Mouse (Mus musculus): ENCODE measurements around the gene D930048N14Rik. TPM values are rescaled to one million over a fixed set of nuclear protein-coding genes. Genes with fewer than 3 reads are reported as not detected.
"Not testable (repeated sequence)": the region's sequence is repeated elsewhere in the genome, so short reads cannot be mapped to it uniquely, and the experiment has no call there.

The D930048N14Rik gene
- polyA plus RNA-seq, 1 experiment from 2014 or later, result 1.00 TPM

DNA sequence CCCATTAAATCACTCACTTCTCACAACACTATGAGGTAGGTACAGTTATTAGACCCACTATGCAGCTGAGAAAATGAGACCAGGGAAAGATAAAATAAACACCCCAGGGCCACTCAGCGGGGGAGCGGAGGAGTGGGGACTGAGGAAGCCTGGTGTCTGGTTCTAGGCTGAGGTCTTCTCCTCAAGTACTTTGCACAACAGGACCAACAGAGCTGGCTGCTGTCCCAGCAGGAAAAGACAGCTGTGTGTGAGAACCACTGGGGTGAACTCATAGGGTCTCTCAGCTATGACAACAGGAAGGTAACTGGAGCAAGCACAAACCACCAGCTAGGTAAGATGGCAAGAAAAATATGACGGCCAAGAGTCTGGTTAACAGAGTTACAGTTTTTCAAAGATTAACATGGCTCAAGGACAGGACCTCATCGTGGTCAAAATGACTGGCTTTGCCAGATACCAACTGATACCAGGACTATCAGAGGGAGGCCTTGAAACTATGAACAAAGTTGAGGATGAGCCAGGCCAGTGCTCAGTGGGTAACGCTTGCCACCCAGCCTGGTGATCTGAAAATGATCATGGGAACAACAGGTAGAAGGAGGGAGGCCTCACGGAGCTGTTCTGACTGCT, 18.5 kb upstream of the D930048N14Rik start:
- ATAC-seq (replicated peaks; ENCODE audit: insufficient number of reproducible peaks, insufficient read depth, low FRiP score, low read depth), result no peak

DNA sequence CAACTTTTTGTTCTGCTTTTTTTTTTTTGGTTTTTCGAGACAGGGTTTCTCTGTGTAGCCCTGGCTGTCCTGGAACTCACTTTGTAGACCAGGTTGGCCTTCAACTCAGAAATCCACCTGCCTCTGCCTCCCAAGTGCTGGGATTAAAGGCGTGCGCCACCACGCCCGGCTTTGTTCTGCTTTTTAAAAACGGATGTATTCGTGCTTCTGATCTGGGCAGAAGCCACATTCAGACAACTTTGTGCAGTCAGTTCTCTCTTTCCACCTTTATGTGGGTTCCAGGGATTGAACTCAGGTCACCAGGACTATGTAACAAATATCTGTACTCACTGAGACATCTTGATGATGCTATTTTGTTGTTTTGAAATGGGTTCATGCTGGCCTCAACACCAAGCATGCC, 17.6 kb upstream of the D930048N14Rik start:
- H3K27ac ChIP-seq; H3K9me3 ChIP-seq (replicated peaks); H3K27me3 ChIP-seq; H3K4me2 ChIP-seq; H3K9ac ChIP-seq; ATAC-seq (replicated peaks; ENCODE audit: insufficient number of reproducible peaks, insufficient read depth, low FRiP score, low read depth); H3K4me3 ChIP-seq: not testable (repeated sequence)
- 93% methylated on average over 7 of the region's 7 CpGs for WGBS
- Histone ChIP-seq H3K36me3 (peaks cover 12% of the 10 kb centered on the region), H3K4me1 (replicated peaks) (peaks cover 29% of the 10 kb centered on the region)

More for the DNA sequence above, 18.5 kb upstream of the D930048N14Rik start:
- Histone ChIP-seq H3K4me3 (no peak overlapping the region), H3K9me3 (replicated peaks) (no peaks in the 10 kb centered on the region), H3K9ac (no peak overlapping the region), H3K27me3 (no peaks in the 10 kb centered on the region), H3K4me2 (no peak overlapping the region), H3K4me1 (replicated peaks) (peaks cover 22% of the 10 kb centered on the region), H3K36me3 (peaks cover 14% of the 10 kb centered on the region), H3K27ac (no peak overlapping the region)
- WGBS, result 75% methylated on average over 6 of the region's 6 CpGs

DNA sequence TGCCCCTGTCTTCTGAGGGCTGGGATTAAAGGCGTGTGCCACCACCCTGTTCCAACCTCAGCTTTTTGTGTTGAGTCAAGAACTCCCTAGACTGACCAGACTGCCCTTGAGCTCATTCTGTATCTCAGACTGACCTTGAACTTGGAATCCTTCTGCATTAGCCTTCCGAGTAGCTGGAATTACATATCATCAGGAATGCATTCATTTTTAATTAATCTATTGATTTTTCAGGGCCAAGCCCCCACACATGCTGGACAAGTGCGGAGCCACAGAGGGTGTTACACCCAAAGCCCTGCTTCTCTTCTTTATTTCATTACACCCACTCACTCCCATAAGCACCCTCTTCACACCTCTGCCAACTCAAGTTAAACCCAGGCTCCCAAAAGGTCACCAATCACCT, 17.0 kb upstream of the D930048N14Rik start:
- 86% methylated on average over 3 of the region's 3 CpGs for WGBS
- Histone ChIP-seq H3K4me3 (no peak overlapping the region), H3K27ac (no peak overlapping the region), H3K36me3 (peaks cover 9% of the 10 kb centered on the region), H3K9ac (no peak overlapping the region), H3K4me2 (no peak overlapping the region), H3K27me3 (0 out of 2 replicates have a peak, but pooled peaks cover 2% of the 10 kb centered on the region), H3K4me1 (replicated peaks) (peaks cover 29% of the 10 kb centered on the region), H3K9me3 (replicated peaks) (no peaks in the 10 kb centered on the region)
- no peak for ATAC-seq (replicated peaks; ENCODE audit: insufficient number of reproducible peaks, insufficient read depth, low FRiP score, low read depth)

GRCm38 (mm10) chr11:51635127-51635524, 15.6 kb upstream of the D930048N14Rik start:
- H3K9me3 ChIP-seq (replicated peaks), result no peaks in the 10 kb centered on the region
- H3K27ac ChIP-seq, result peak overlapping the region; percentile 79
- H3K4me2 ChIP-seq, result peak overlapping the region; percentile 78
- peaks cover 27% of the 10 kb centered on the region for H3K4me1 ChIP-seq (replicated peaks)
- no peak for ATAC-seq (replicated peaks; ENCODE audit: insufficient number of reproducible peaks, insufficient read depth, low FRiP score, low read depth)
- peak overlapping the region; percentile 88 for H3K4me3 ChIP-seq
- H3K36me3 ChIP-seq, result no peaks in the 10 kb centered on the region
- H3K27me3 ChIP-seq, result 0 out of 2 replicates have a peak, but pooled peaks cover 2% of the 10 kb centered on the region
- H3K9ac ChIP-seq, result peak overlapping the region; percentile 87
- 8% methylated on average over 6 of the region's 6 CpGs for WGBS

DNA sequence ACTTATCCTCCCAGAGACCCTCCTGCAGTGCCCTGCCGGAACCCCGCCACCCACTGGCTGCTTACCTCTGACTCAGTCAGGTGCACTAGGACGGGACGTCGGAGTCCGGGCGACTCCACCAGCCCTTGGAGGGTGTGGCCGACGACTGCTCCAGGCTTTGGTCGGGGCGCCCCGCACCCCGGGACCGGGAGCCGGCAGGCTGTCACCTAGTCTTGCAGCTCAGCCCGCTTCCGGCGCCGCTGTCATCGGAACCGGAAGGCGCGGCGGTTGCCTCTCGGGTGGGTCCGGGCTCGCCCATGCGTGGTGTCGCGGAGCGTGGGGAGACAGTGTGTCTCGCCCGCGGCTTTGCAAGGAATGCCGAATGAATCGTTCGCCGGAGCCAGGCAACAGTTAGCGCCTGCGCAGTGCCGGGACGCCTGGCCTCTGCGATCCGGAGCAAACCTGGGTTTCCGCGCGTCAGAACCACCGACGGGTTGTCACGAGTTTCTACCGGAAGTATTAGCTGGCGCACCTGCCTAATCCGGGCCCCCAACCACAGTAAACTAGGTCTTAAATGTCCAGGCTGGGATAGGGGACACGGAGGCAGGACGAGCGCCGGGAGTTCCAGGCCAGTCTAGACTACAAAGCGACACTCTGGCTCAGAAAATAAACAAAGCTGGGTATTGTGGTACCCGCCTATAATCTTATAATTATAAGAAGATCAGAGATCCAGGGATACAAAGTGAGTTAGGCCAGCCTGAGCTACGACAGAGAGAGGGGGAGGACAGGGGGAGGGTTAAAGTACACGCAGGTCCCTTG, 15.0 kb upstream of the D930048N14Rik start, which contains the start of gene Rmnd5b:
TSS of gene Rmnd5b (minus strand) at position 372 of the 798 bp plus-strand sequence.
- peak; percentile 81 for ATAC-seq (replicated peaks; ENCODE audit: insufficient number of reproducible peaks, insufficient read depth, low FRiP score, low read depth)
- Histone ChIP-seq H3K4me3 (peak within 1 kb of the TSS; percentile 88), H3K9me3 (replicated peaks) (no peaks in the 10 kb centered on the region), H3K27me3 (0 out of 2 replicates have a peak, but pooled peaks cover 2% of the 10 kb centered on the region), H3K36me3 (no peaks in the 10 kb centered on the region), H3K9ac (peak within 1 kb of the TSS; percentile 87), H3K27ac (peak within 1 kb of the TSS; percentile 79), H3K4me1 (replicated peaks) (peaks cover 27% of the 10 kb centered on the region), H3K4me2 (peak within 1 kb of the TSS; percentile 78)
- WGBS, result under 1% methylated on average over 61 of the region's 61 CpGs

DNA sequence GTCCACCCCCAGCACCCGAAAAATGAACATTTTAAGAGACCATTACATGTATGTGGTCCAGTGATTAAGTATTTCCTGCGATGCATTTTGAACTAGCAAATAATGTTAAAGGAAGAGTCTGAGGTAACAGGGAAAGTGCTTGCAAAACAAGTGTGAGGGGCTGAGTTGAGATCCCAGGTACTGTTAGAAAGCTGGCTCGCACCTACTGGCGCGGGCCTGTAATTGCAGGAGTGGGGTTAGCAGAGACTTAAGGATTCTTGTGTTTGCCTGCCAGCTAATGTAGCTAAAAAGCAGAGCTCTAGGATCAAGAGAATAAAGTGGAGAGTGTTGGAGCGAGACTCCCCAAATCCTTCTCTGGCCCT, 14.4 kb upstream of the D930048N14Rik start:
- Histone ChIP-seq H3K4me3 (peak overlapping the region; percentile 88), H3K4me1 (replicated peaks) (peaks cover 27% of the 10 kb centered on the region), H3K9ac (peak overlapping the region; percentile 87), H3K27me3 (0 out of 2 replicates have a peak, but pooled peaks cover 2% of the 10 kb centered on the region), H3K9me3 (replicated peaks) (no peaks in the 10 kb centered on the region), H3K36me3 (no peaks in the 10 kb centered on the region), H3K27ac (peak overlapping the region; percentile 79), H3K4me2 (peak overlapping the region; percentile 78)
- 0 out of 2 replicates have a peak, but pooled peaks have one; percentile 19 for ATAC-seq (replicated peaks; ENCODE audit: insufficient number of reproducible peaks, insufficient read depth, low FRiP score, low read depth)
- 5% methylated on average over 6 of the region's 6 CpGs for WGBS

DNA sequence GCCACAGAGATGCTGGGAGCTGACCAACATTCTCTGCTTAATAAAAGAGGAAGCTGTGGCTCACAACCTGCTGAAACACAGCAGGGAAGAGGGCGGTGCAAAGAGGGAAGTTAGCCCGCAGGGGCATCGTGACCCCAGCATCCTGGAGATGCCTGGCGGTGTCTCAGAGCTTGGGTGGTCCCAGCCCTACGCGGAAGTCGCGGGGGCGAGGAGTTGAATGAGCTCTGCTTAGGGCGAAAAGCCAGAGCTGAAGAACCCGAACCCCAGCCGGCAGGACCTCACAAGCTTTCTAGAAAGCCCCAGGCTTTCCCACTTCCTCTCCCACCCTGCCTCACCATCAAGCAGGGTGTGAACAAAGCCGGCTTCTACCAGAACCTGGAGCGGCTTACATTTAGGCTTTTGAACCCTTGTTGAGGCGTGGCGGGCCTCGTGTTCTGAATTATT, 12.8 kb upstream of the D930048N14Rik start:
- no peak for ATAC-seq (replicated peaks; ENCODE audit: insufficient number of reproducible peaks, insufficient read depth, low FRiP score, low read depth)
- H3K36me3 ChIP-seq, result no peaks in the 10 kb centered on the region

GRCm38 (mm10) chr11:51638497-51638896, 12.3 kb upstream of the D930048N14Rik start:
- H3K27ac ChIP-seq, result peak overlapping the region; percentile 64
- 0 out of 2 replicates have a peak, but pooled peaks cover 2% of the 10 kb centered on the region for H3K27me3 ChIP-seq
- WGBS, result 71% methylated on average over 5 of the region's 5 CpGs
- H3K4me2 ChIP-seq, result peak overlapping the region; percentile 50; the same call in 1 of the 2 replicates
- H3K9ac ChIP-seq, result no peak overlapping the region
- no peak overlapping the region for H3K4me3 ChIP-seq
- H3K4me1 ChIP-seq (replicated peaks), result peaks cover 28% of the 10 kb centered on the region
- H3K36me3 ChIP-seq, result 0 out of 2 replicates have a peak, but pooled peaks cover 4% of the 10 kb centered on the region
- ATAC-seq (replicated peaks; ENCODE audit: insufficient number of reproducible peaks, insufficient read depth, low FRiP score, low read depth), result no peak
- no peaks in the 10 kb centered on the region for H3K9me3 ChIP-seq (replicated peaks)

More for the DNA sequence above, 12.8 kb upstream of the D930048N14Rik start:
- Histone ChIP-seq H3K4me1 (replicated peaks) (peaks cover 23% of the 10 kb centered on the region), H3K9me3 (replicated peaks) (no peaks in the 10 kb centered on the region), H3K9ac (no peak overlapping the region), H3K27me3 (0 out of 2 replicates have a peak, but pooled peaks cover 2% of the 10 kb centered on the region), H3K27ac (peak overlapping the region; percentile 64), H3K4me3 (peak overlapping the region; percentile 21), H3K4me2 (peak overlapping the region; percentile 50)
- 11% methylated on average over 17 of the region's 17 CpGs for WGBS

- H3K4me3 ChIP-seq, result no peak overlapping the region
- peaks cover 29% of the 10 kb centered on the region for H3K4me1 ChIP-seq (replicated peaks)
- no peak overlapping the region for H3K4me2 ChIP-seq
- H3K36me3 ChIP-seq, result peaks cover 10% of the 10 kb centered on the region; the same call in 1 of the 2 replicates
- no peaks in the 10 kb centered on the region for H3K9me3 ChIP-seq (replicated peaks)
- H3K9ac ChIP-seq, result no peak overlapping the region
- WGBS, result 79% methylated on average over 7 of the region's 7 CpGs
- ATAC-seq (replicated peaks; ENCODE audit: insufficient number of reproducible peaks, insufficient read depth, low FRiP score, low read depth), result no peak
- no peak overlapping the region for H3K27ac ChIP-seq
- H3K27me3 ChIP-seq, result 0 out of 2 replicates have a peak, but pooled peaks cover 6% of the 10 kb centered on the region
Observed at GRCm38 (mm10) chr11:51640748-51641147, 10.0 kb upstream of the D930048N14Rik start.

DNA sequence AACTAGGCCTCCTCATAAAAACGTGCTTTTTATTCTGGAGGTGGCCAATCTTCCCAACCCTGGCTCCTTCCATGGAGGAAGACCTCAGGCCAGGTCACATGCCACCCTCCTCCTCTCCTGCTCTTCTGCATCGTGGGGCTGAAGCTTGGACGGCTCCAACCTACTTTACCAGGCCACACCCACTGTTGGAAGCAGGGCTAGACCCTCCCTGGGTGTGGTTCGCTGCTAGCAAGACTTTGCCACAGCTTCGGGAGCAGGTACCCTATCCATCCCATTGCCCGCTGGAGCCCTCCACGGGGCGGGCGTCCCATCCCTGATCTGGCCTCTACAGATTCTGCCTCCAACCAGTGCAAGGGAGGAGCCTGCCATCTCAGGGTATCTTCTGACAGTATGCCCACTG, 7.6 kb upstream of the D930048N14Rik start:
- Histone ChIP-seq H3K27ac (peak overlapping the region; percentile 44; the same call in 1 of the 2 replicates), H3K9me3 (replicated peaks) (no peaks in the 10 kb centered on the region), H3K4me1 (replicated peaks) (peaks cover 28% of the 10 kb centered on the region), H3K4me2 (peak overlapping the region; percentile 29; the same call in 1 of the 2 replicates), H3K4me3 (no peak overlapping the region), H3K27me3 (0 out of 2 replicates have a peak, but pooled peaks cover 6% of the 10 kb centered on the region), H3K36me3 (peaks cover 10% of the 10 kb centered on the region; the same call in 1 of the 2 replicates), H3K9ac (no peak overlapping the region)
- WGBS, result 61% methylated on average over 9 of the region's 9 CpGs
- ATAC-seq (replicated peaks; ENCODE audit: insufficient number of reproducible peaks, insufficient read depth, low FRiP score, low read depth), result no peak

- peak overlapping the region; percentile 29; the same call in 1 of the 2 replicates for H3K4me2 ChIP-seq
- H3K9ac ChIP-seq, result peak overlapping the region; percentile 5; the same call in 1 of the 2 replicates
- 0 out of 2 replicates have a peak, but pooled peaks cover 4% of the 10 kb centered on the region for H3K27me3 ChIP-seq
- H3K4me1 ChIP-seq (replicated peaks), result peaks cover 34% of the 10 kb centered on the region
- H3K27ac ChIP-seq, result peak overlapping the region; percentile 44; the same call in 1 of the 2 replicates
- no peak for ATAC-seq (replicated peaks; ENCODE audit: insufficient number of reproducible peaks, insufficient read depth, low FRiP score, low read depth)
- 45% methylated on average over 15 of the region's 15 CpGs for WGBS
- H3K4me3 ChIP-seq, result no peak overlapping the region
- peaks cover 10% of the 10 kb centered on the region; the same call in 1 of the 2 replicates for H3K36me3 ChIP-seq
- no peaks in the 10 kb centered on the region for H3K9me3 ChIP-seq (replicated peaks)
Observed at GRCm38 (mm10) chr11:51643761-51644160, 7.0 kb upstream of the D930048N14Rik start.

Measured in heart, embryonic 15.5 days (tissue).